Mouse (Mus musculus): ENCODE data around the gene Cldn10.

DNA sequence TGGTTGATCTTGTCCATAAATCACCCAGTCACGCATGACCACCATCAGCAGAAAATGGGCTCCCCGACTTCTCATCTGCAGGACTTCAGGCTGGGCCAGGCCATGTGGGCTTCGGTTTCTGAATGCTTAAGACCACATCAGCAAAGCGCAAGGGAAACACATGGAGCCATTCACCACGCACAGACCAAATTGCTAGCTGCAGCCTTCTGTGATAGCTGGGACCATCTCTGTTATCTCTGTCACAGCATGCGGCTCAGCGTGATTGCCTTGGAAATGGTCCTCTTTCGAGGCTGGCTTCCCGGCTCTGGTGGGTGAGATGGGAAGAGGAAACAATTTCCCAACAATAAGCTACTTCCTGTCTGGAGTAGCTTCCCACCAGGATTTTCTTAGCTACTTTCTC lies 12.2 kb downstream of the Cldn10 start:
- TF ChIP-seq CTCF (IDR thresholded peaks at IDR 0.05; ENCODE audit: extremely low read depth, insufficient read depth, insufficient read length, insufficient replicate concordance), result no peak
- no peak for TF ChIP-seq POLR2A (IDR thresholded peaks at IDR 0.05; ENCODE audit: low read depth, low read length)

Measured in spleen, adult 2 months (tissue).